Mouse (Mus musculus) testis, adult 2 months (tissue): ENCODE measurements around the gene Aurkaip1.

ENCODE experiments used
- CTCF ChIP-seq: fragments of 200-500 bp; IDR thresholded peaks from 2 replicates; pipeline ENCODE4 v1.5.1; 2012; ENCODE audit warnings: low read depth, mild to moderate bottlenecking, inconsistent platforms, low read length, moderate library complexity; ENCODE audit not compliant: control insufficient read depth, insufficient read depth, insufficient replicate concordance
- POLR2A ChIP-seq: fragments of 200-500 bp; IDR thresholded peaks from 2 replicates; pipeline ENCODE4 v1.6.1; 2012; ENCODE audit warnings: low read depth, mild to moderate bottlenecking, inconsistent platforms, low read length, moderate library complexity; ENCODE audit not compliant: control insufficient read depth

- no peak for TF ChIP-seq CTCF
- TF ChIP-seq POLR2A, result no peak
These were observed 1.2 kb upstream of the Aurkaip1 start for GRCm38 (mm10) chr4:155829866-155830265.
